Mouse (Mus musculus) cerebellum, postnatal 14 days (tissue): ENCODE measurements around the gene Ctla4.

Source experiments
- DNase-seq, 2 experiments: peaks; one replicate each; pipeline ENCODE4 v3.0.0; 2021; ENCODE audit warnings: mixed read lengths in 2 of 2

Gene Ctla4

DNA sequence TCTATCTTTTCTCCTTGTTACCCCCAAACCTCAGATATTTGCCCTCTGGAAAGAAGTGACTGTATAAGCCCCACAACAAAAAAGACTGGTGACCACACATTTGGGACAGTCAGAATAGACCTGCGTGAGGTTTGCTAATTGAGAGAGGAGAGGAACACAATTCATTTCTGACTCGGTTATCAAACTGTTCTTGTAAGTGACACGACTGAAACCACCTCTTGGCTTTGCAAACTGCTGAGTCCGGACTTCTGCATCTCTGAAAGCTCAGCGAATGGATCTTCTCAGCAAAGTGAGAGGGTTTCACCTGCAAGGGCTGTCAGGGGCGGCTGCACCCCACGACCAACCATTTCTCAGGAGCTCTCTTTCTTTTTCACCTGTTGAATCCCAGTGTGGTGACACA lies 43.6 kb downstream of the Ctla4 start:
- DNase-seq, result no peak

DNA sequence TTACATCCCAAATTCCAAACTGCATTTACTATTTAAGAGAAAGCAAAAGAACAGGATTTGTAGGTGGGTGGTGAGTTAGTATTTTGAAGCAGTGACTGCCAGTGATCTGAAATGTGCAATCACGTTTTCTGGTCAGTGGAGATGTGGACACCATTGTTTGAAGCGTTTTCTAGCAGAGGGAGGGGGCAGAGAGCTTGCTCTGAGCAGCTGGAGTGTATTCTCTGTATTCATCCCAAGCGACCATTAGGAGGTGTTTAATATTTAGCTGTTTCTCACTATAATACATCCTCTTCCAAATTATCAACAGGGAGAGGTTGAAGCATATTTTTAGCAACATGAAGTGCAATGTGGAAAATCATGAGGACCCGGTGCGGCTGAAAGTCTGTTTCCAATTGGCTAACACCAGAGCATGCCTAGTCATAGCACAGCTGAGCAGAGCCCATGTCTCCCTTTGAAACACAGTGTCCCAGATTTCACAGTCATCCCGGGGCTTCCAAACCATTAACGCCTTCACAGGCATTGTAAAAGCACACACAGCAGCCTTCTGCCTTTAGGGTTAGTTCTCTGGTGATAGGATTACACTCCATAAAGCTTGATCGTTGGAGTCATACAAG lies 49.3 kb downstream of the Ctla4 start:
- DNase-seq, result no peak

DNA sequence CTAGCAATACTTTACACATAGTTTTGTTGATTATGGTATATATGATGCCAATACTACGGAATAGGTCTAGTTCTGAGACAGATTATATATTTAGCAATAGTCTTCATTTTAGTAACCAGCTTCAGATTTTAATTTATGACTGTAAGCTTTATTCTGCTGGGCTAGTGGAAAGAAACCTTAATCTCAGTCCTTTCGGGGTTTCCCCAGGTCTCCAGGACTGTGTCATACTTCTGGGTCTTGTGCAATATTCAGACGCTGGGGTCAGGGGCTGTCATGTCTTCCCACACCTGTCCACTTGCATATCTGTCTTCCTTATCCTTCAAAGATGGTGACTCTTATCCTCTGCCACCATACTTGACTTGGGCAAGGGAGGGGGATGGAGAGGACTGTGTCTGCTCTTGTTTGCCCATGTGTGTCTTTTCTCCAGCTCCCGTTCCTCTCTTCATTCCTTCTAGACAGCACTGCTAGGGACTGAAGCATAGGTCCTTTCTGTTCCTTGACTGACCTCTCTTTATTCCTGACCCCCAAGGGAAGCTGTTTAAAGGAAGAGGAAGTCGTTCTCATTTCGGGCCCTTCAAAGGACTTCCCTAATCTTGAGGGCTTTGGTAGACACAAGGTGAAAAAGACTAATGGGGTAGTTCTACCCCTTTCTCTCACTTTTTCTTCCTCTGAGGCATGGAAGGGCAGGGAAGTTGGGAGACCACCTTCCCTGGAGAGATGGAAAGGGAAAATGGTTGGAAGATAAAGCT lies 50.3 kb downstream of the Ctla4 start:
- DNase-seq, result no peak

DNA sequence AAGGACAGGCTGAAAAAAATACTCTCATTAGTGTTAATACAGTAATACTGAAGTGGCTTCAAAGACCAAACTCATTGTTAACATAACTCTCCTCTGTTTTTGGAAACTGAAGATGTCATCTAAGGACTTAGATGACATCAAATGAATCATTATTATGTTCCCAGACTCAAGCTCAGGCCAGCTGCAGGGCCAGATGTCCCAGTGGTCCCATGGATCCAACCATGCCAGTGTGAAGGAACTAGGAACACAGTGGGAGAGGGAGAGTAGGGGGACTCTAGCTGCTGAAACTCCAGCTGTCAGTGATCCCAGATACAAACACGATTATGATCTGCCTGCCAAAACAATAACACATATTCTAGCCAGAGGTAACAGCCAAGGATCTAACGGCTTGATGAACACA lies 51.5 kb downstream of the Ctla4 start:
- DNase-seq, result no peak

DNA sequence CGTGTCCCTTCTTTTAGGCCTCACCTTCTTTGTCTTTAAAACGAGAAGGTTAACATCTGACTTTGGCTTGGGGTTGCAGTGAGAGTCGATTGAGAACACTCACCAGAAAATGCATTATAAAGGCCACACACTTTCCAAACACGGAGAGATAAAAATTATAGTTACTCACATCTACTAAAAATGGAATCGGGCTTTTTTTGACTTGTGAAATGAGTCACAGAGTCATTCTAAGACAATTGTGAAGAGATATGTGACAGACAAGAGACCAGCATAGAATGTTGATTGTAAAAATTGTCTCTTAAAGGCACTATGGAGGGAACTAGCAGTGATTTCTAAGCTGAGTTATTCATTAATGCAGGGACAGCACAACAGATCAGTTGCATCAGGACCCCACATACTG lies 52.2 kb downstream of the Ctla4 start:
- DNase-seq, result no peak

DNA sequence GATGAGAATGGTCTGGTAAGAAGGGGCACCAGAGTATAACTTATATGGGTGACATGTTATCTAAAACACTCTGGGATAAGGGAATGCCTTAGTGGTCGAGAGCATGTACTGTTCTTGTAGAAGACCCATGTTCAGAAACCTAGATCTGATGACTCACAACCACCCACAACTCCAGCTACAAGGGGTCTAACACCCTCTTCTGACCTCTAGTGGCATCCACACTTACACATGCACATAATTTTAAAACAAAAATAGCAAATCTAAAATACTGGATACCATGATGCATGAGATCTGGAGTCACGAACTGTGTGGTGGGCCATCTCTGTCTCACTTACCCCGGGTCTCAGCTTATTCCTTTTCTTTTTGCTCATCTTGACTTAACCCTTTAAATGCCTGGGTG lies 53.2 kb downstream of the Ctla4 start:
- no peak for DNase-seq

DNA sequence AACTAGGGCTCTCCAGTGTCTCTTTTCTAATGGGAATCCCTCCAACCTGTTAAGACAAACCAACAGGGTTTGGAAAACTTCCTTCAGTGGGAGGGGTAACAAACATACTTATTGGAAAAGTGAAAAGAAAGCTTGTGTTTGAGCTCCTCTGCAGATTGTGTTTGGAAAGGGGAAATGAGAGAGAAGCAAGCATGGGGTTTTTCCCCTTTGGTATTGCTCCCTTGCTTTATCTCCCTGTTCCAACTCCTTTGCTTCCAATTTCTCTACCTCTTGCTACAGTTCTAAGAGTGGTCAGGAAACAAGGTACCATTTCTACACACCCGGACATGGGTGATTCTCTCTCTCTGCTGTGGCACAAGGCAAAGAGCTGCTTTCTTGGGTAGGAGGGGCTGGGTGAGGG lies 53.8 kb downstream of the Ctla4 start:
- no peak for DNase-seq

DNA sequence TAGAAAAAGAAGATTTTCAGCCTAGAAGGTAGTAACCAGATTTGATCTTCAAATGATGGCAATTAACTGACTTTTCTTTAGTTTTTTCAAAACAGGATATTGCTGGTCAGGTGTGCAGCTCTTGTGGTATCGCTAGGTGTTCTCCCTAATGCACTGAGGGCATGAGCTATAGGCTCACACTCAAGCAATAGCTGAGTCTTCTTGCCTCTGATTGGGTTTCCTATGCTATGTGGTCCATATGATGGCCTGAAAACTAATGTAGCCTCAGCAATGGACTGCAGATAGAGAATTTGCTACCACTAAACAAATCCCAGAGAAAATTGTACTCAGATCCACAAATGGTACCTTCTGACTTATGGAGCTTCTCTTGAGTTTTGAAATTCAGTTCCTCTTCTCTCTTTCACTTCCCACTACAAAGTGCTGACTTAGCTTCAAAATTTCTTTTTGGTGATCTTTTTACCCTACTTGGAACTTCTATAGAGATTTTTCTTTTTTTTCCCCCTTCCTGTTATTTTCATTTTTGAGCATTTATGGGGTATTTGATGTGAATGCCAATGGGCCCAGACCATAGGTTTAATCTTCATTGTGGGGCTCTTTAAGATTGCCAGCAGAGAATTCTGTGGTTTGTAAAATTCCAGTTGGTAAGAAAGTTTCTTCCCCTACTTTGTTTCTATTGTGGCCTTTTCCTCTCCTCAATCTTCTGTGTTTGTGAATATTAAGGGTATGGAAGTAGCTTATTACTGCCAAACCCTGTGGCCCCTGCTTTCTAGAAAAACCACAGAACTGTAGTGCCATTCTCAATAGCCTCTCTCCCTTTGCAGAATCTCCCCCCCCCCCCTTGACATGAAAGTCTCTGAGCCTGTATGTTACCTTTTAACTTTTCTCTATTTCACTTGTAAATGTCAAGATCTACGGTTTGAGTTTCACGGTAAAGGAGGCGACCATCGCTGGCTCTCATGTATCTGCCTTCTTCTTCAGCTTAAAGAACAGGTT lies 54.6 kb downstream of the Ctla4 start:
- DNase-seq, result no peak

DNA sequence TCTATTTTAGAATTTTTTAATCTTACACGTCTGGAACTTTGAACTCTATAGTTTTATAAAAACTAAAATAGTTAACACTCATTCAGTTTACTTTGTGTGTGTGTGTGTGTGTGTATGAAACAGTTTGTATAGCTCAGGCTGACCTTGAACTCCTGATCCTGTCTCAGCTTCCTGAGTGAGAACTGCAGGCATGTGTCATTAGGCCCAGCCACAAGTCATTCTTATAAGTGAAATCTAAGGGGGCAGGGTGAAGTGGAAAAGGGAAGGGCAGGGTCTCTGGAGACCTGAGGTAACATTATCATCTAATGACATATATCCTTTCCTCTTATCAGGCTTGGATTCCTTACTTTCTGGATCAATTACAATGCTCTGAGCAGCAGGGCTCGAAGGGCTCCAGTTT lies 56.1 kb downstream of the Ctla4 start:
- no peak for DNase-seq

DNA sequence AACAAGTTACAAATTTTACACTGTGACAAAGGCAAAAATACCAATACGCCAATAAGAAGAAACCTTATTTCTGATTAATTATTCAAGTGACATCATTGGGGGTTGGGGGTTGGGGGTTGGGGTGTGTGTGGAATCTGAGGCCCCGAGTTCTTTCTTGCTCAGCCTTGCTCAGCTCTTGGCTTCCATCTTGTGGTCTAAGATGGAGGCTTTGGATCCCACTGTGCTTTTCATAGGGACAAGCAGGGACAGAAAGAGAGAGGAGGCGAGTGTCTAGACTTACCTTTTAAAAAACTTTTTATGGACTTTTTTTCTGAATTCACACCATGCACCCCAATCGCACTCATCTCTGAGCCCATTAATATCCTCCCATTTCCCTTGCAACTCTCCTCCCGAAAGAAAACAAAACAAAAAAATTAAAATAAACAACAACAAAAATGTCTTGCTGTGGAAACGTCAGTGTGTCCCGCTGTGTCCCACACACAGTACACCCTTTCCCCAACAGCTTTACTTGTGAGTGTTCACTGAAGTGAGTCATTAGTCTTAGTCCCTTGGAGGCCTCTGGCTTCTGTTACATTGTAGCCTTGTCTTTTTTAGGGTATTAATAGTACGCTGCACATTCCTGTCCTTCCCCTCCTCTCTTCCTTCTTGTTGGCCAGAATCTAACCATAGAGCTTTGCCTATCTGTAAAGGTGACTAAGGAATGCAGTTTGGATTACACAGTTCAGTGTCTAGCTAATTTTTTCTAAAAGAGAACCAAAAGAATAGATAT lies 59.0 kb downstream of the Ctla4 start:
- no peak for DNase-seq

DNA sequence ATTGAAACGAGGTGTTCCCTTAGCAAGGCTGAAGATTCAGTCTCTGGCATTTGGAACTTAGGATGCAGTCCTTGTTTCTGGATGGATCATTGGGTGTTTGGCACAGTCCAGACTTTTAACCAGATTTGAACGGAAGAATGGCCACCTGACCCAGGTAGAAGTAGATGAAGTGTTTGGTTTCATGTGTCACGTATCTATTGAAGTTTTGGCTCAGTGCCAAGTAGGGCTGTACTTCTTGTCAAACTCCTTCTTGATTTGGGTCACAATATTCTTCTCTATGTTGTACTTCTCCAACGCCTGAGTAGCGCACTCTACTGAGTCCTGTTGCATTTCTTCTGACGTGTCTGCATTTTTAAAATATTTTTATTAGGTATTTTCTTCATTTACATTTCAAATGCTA lies 61.3 kb downstream of the Ctla4 start:
- DNase-seq, result no peak

DNA sequence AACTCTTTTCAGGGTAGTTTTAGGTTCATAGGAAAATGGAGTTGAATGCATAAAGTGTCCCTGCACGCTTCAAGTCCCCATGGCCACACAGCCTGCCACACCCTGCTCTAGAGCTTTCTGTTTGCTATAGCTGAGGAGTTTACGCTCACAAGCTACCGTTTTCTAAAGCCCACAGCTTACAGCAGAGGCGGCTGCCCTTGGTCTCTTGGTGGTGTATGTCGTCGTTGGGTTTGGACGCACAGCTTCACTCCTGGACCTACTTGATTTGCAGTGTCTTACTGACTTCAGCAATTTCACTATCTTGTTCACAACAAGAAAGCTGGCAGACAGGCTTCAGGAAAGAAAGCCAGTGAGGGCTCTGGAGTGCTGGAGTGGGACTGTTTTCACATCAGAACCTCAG lies 66.2 kb downstream of the Ctla4 start:
- no peak for DNase-seq

DNA sequence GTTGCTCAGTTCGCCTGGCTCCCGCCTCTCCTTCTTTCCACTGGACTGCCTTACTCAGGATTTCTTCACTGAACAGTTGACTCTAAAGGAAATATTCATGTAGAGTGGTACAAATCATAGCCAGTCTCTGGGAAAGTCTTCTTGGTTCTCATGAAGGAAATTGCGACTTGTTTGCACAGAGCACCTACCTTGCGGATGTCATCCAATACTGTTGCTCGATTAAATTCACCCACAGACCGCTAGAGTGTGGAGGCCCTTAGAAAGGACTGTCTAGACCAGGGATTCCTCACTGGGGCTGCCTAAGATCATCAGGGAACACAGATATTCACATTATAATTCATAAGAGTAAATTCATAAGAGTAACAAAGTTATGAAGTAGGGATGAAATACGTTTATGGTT lies 66.9 kb downstream of the Ctla4 start:
- no peak for DNase-seq

DNA sequence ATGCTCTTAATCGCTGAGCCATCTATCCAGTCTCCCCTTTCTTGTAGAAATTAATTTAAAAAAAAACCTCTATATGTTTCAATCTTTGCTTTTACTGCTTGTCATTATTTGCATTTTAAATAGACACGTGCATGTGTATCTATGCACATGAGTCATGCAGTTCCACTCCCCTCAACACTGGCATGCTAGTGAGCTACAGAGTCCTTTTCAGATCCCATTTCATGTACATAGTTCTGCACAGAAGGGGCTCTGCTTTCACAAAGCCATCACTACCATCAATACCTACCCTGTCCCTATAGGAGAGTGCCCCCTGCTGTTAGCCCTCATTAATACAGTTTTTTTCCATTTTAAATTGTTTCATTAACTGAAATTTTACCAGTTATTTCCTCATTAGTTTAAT lies 68.0 kb downstream of the Ctla4 start:
- peak in 1 of 2 experiments; percentile 24 for DNase-seq

DNA sequence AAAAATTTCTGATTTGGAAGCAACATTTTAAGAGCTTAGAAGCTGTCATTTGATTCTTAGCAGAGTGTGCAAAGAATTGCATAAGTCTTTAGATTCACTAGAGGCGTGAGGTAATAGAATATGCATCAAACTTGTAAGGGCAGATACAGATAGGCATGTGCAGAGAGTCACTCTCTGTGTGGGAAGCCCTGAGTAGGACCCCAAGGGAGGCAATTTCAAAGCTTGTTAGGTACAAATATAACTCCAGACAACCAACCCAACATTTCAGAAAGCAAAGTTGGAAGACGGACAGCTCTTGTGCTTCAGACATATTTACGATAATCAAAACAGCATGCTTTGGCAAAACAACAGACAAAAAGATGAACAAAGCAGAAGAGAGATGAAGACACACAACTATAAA lies 68.4 kb downstream of the Ctla4 start:
- DNase-seq, result no peak

DNA sequence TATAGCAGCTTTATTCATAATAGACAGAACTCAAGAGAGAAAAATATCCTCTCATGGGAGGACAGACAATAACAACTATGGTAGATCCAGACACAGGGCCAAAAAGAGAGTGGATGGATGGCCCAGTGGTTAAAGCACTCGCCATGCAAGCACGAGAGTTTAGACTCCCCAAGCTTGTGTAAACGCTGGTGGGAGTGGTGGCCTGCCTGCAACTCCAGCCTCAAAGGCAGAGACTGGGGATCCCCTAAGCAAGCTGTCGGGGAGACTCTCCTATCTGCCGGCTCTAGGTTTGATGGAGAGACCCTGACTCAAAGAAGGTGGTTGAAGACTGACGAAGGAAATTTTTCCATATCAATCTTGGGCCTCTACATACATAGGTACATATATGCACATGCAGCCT lies 69.4 kb downstream of the Ctla4 start:
- no peak for DNase-seq

DNA sequence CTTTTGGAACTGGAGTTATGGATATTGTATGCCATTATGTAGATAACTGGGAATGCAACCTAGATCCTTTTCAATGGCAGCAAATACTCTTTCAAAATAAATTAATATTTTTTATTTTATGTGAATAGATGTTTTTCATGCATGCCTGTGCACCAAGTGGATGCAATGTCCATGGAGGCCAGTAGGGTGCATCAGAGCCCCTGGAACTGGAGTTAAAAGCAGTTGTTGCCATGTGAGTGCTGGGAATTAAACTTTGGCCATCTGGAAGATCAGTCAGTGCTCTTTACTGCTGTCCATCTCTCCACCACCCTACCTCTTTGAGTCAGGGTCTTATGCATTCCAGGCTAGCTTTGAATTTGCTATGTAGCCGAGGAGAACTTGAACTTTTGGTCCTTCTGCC lies 71.5 kb downstream of the Ctla4 start:
- DNase-seq, result no peak

DNA sequence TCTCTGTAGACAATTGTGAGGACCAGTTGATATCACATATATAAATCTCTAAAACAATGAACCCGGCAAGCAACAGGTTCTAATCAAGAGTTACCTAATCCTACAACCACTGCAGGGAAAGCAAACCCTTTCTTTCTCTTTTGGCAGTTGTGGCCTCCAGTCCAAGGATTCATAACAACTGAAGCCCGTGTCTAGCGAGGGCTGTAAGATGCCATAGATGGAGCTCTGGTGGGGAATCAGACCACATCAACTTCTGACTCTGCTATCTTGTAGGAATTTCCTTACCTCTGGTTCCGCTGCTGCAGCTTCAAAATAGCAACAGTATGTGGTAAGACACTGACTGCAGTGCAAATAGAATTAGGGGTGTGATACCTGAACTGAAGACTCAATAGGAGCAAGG lies 72.4 kb downstream of the Ctla4 start:
- no peak for DNase-seq

DNA sequence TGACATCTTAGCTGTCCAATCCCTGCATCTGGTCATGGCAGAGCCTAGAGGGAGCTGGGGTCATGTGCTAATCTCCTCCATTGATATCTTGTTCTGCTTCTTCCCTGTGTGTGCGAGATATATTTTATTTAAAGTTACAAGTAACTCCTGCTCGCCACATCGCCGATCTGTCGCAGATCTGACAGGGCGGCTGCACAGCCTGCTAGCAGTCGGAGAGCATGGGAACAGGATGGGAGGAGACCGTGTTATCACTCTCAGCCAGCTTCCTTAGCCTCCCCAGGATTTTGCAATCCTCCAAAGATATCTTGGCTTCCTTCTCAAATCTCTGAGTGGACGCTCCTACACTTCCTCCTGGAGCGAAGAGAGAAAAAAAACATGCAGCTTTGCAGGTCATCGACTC lies 73.7 kb downstream of the Ctla4 start:
- DNase-seq, result no peak

DNA sequence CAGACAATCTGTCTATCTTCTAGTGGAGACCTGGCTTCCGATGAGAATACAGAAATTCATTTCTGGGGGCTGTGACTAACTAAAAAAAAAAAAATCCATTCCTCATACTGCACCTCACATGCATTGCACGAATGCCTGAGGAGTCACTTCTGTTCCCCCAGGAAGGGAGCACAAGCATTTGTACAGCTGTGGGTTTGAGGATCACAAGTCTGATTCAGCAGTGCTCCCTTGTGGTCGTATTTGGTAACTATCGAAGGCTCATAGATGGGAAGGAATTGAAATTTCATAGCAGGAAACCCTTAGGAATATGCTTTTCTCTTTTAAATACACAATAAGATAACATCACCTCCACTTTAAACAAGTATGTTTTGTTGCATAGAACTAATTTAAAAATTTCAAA lies 74.3 kb downstream of the Ctla4 start:
- DNase-seq, result peak; percentile 73 to 84

DNA sequence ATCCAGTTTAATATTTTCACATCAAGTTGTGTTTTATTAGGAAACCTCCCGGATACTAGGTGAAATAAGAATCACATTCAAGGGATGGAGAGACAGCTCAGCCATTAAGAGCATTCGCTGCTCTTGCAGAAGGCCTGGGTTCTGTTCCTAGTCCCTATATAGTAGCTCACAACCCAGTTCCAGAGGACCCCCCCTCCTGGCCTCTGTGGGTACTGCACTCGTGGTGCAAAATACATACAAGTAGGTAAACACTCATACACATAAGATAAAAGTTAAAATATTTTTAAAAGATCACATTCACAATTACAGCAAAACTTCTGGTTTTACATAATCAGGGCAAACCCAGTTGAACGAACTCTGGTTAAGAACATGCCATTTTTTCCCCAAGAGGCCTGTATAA lies 75.3 kb downstream of the Ctla4 start:
- no peak for DNase-seq
